Mouse (Mus musculus): ENCODE measurements around the gene Atp6v1f. TPM values are rescaled to one million over a fixed set of nuclear protein-coding genes. Genes with fewer than 3 reads are reported as not detected.
A peak's percentile ranks its signal among the peaks of the same experiment; 100 is the strongest.

Gene Atp6v1f
- polyA plus RNA-seq, 1 experiment: 16.6 TPM

- Histone ChIP-seq H3K36me3 (ENCODE audit: control insufficient read depth) (no peaks in the 10 kb centered on the region), H3K27me3 (ENCODE audit: control insufficient read depth) (peaks cover 30% of the 10 kb centered on the region), H3K4me1 (ENCODE audit: control insufficient read depth) (peaks cover 8% of the 10 kb centered on the region), H3K4me3 (replicated peaks) (no peak overlapping the region), H3K9me3 (ENCODE audit: control insufficient read depth, low read length) (no peaks in the 10 kb centered on the region)
- TF ChIP-seq TAL1 (IDR thresholded peaks at IDR 0.05; ENCODE audit: low read length) (no peak), GATA1 (IDR thresholded peaks at IDR 0.05; ENCODE audit: low read length) (no peak)
Measured at GRCm38 (mm10) chr6:29482691-29483090, 15.2 kb downstream of the Atp6v1f start.

GRCm38 (mm10) chr6:29484716-29485559 is 17.4 kb downstream of the Atp6v1f start:
- Histone ChIP-seq H3K9me3 (ENCODE audit: control insufficient read depth, low read length) (no peaks in the 10 kb centered on the region), H3K4me3 (replicated peaks) (peak overlapping the region; percentile 45), H3K27me3 (ENCODE audit: control insufficient read depth) (peaks cover 30% of the 10 kb centered on the region), H3K4me1 (ENCODE audit: control insufficient read depth) (peaks cover 8% of the 10 kb centered on the region), H3K36me3 (ENCODE audit: control insufficient read depth) (no peaks in the 10 kb centered on the region)
- TF ChIP-seq TAL1 (IDR thresholded peaks at IDR 0.05; ENCODE audit: low read length) (no peak), GATA1 (IDR thresholded peaks at IDR 0.05; ENCODE audit: low read length) (no peak)

GRCm38 (mm10) chr6:29485951-29486350 is 18.4 kb downstream of the Atp6v1f start:
- no peak overlapping the region for H3K4me3 ChIP-seq (replicated peaks)
- peaks cover 8% of the 10 kb centered on the region for H3K4me1 ChIP-seq (ENCODE audit: control insufficient read depth)
- H3K27me3 ChIP-seq (ENCODE audit: control insufficient read depth): peaks cover 32% of the 10 kb centered on the region
- TF ChIP-seq TAL1 (IDR thresholded peaks at IDR 0.05; ENCODE audit: low read length) (no peak), GATA1 (IDR thresholded peaks at IDR 0.05; ENCODE audit: low read length) (no peak)
- no peaks in the 10 kb centered on the region for H3K9me3 ChIP-seq (ENCODE audit: control insufficient read depth, low read length)
- no peaks in the 10 kb centered on the region for H3K36me3 ChIP-seq (ENCODE audit: control insufficient read depth)

- Histone ChIP-seq H3K4me3 (replicated peaks) (no peak overlapping the region), H3K4me1 (ENCODE audit: control insufficient read depth) (peaks cover 10% of the 10 kb centered on the region), H3K36me3 (ENCODE audit: control insufficient read depth) (no peaks in the 10 kb centered on the region), H3K27me3 (ENCODE audit: control insufficient read depth) (peaks cover 45% of the 10 kb centered on the region), H3K9me3 (ENCODE audit: control insufficient read depth, low read length) (no peaks in the 10 kb centered on the region)
- no peak for TF ChIP-seq TAL1 (IDR thresholded peaks at IDR 0.05; ENCODE audit: low read length)
Measured at GRCm38 (mm10) chr6:29494101-29494500, 26.6 kb downstream of the Atp6v1f start.

GRCm38 (mm10) chr6:29496270-29496669 is 28.8 kb downstream of the Atp6v1f start:
- no peaks in the 10 kb centered on the region for H3K36me3 ChIP-seq (ENCODE audit: control insufficient read depth)
- H3K9me3 ChIP-seq (ENCODE audit: control insufficient read depth, low read length): no peaks in the 10 kb centered on the region
- TF ChIP-seq GATA1 (IDR thresholded peaks at IDR 0.05; ENCODE audit: low read length) (no peak), TAL1 (IDR thresholded peaks at IDR 0.05; ENCODE audit: low read length) (no peak)
- H3K4me3 ChIP-seq (replicated peaks): no peak overlapping the region
- H3K27me3 ChIP-seq (ENCODE audit: control insufficient read depth): peaks cover 43% of the 10 kb centered on the region
- peaks cover 21% of the 10 kb centered on the region for H3K4me1 ChIP-seq (ENCODE audit: control insufficient read depth)

GRCm38 (mm10) chr6:29497791-29498190 is 30.3 kb downstream of the Atp6v1f start:
- Histone ChIP-seq H3K36me3 (ENCODE audit: control insufficient read depth) (no peaks in the 10 kb centered on the region), H3K4me3 (replicated peaks) (no peak overlapping the region), H3K9me3 (ENCODE audit: control insufficient read depth, low read length) (no peaks in the 10 kb centered on the region), H3K4me1 (ENCODE audit: control insufficient read depth) (peaks cover 24% of the 10 kb centered on the region), H3K27me3 (ENCODE audit: control insufficient read depth) (peaks cover 33% of the 10 kb centered on the region)
- TF ChIP-seq GATA1 (IDR thresholded peaks at IDR 0.05; ENCODE audit: low read length): no peak
- no peak for TF ChIP-seq TAL1 (IDR thresholded peaks at IDR 0.05; ENCODE audit: low read length)

GRCm38 (mm10) chr6:29500177-29500576 is 32.7 kb downstream of the Atp6v1f start:
- H3K27me3 ChIP-seq (ENCODE audit: control insufficient read depth): peaks cover 37% of the 10 kb centered on the region

GRCm38 (mm10) chr6:29500810-29501209 is 33.3 kb downstream of the Atp6v1f start:
- H3K4me3 ChIP-seq (replicated peaks): no peak overlapping the region
- no peaks in the 10 kb centered on the region for H3K9me3 ChIP-seq (ENCODE audit: control insufficient read depth, low read length)
- H3K36me3 ChIP-seq (ENCODE audit: control insufficient read depth): no peaks in the 10 kb centered on the region
- TF ChIP-seq GATA1 (IDR thresholded peaks at IDR 0.05; ENCODE audit: low read length) (no peak), TAL1 (IDR thresholded peaks at IDR 0.05; ENCODE audit: low read length) (no peak)
- H3K27me3 ChIP-seq (ENCODE audit: control insufficient read depth): peaks cover 37% of the 10 kb centered on the region
- peaks cover 24% of the 10 kb centered on the region for H3K4me1 ChIP-seq (ENCODE audit: control insufficient read depth)

More at GRCm38 (mm10) chr6:29500177-29500576, 32.7 kb downstream of the Atp6v1f start:
- Histone ChIP-seq H3K9me3 (ENCODE audit: control insufficient read depth, low read length) (no peaks in the 10 kb centered on the region), H3K4me1 (ENCODE audit: control insufficient read depth) (peaks cover 24% of the 10 kb centered on the region), H3K4me3 (replicated peaks) (no peak overlapping the region), H3K36me3 (ENCODE audit: control insufficient read depth) (no peaks in the 10 kb centered on the region)
- TF ChIP-seq GATA1 (IDR thresholded peaks at IDR 0.05; ENCODE audit: low read length) (no peak), TAL1 (IDR thresholded peaks at IDR 0.05; ENCODE audit: low read length) (no peak)

GRCm38 (mm10) chr6:29501599-29501998 is 34.1 kb downstream of the Atp6v1f start:
- H3K4me1 ChIP-seq (ENCODE audit: control insufficient read depth): peaks cover 24% of the 10 kb centered on the region
- H3K27me3 ChIP-seq (ENCODE audit: control insufficient read depth): peaks cover 37% of the 10 kb centered on the region

More at GRCm38 (mm10) chr6:29501599-29501998, 34.1 kb downstream of the Atp6v1f start:
- no peak for TF ChIP-seq GATA1 (IDR thresholded peaks at IDR 0.05; ENCODE audit: low read length)
- TF ChIP-seq TAL1 (IDR thresholded peaks at IDR 0.05; ENCODE audit: low read length): no peak
- Histone ChIP-seq H3K4me3 (replicated peaks) (no peak overlapping the region), H3K9me3 (ENCODE audit: control insufficient read depth, low read length) (no peaks in the 10 kb centered on the region), H3K36me3 (ENCODE audit: control insufficient read depth) (no peaks in the 10 kb centered on the region)
